Mouse (Mus musculus) MEL (cell line): Measurements from ENCODE around the gene Ipmk. TPM values are rescaled to one million over a fixed set of nuclear protein-coding genes. Genes with fewer than 3 reads are reported as not detected.

Experiments
- DNase-seq: peaks from one replicate; pipeline ENCODE4 v3.0.0; 2011; ENCODE audit warnings: low read depth, low spot score
- H3K27ac ChIP-seq: 2 replicates; pipeline ENCODE4 v1.5.1; 2012; ENCODE audit warnings: low read depth, mild to moderate bottlenecking, control low read depth, low read length, moderate library complexity; ENCODE audit not compliant: control insufficient read depth
- H3K27me3 ChIP-seq, 2 experiments: fragments of 150-350 bp in 1 of 2; sonication (generic) in 1 of 2; 2 replicates each; pipeline ENCODE4 v1.6.1; 2012; ENCODE audit warnings: low read length in 2 of 2, mild to moderate bottlenecking in 2 of 2, improper control_type of control experiment in 1 of 2, moderate library complexity in 1 of 2; ENCODE audit not compliant: insufficient read depth in 2 of 2, control insufficient read depth in 1 of 2
- H3K36me3 ChIP-seq, 2 experiments: 2 replicates each; pipeline ENCODE4 v1.6.1; 2012 to 2014; ENCODE audit warnings: low read length in 2 of 2, improper control_type of control experiment in 1 of 2, inconsistent platforms in 1 of 2, mild to moderate bottlenecking in 1 of 2; ENCODE audit not compliant: insufficient read depth in 2 of 2, control insufficient read depth in 1 of 2
- H3K4me1 ChIP-seq, 2 experiments: fragments of 150-350 bp in 1 of 2; sonication (generic) in 1 of 2; 2 replicates each; pipeline ENCODE4 v1.6.1; 2012; ENCODE audit warnings: low read length in 2 of 2, improper control_type of control experiment in 1 of 2, mild to moderate bottlenecking in 1 of 2; ENCODE audit not compliant: insufficient read depth in 2 of 2, control insufficient read depth in 1 of 2
- H3K4me3 ChIP-seq, 2 experiments: fragments of 150-350 bp in 1 of 2; sonication (generic) in 1 of 2; 2 replicates each; pipeline ENCODE4 v1.5.1; 2012; ENCODE audit warnings: low read depth in 2 of 2, low read length in 2 of 2, mild to moderate bottlenecking in 2 of 2, moderate library complexity in 2 of 2, control low read depth in 1 of 2, improper control_type of control experiment in 1 of 2; ENCODE audit not compliant: control insufficient read depth in 1 of 2, insufficient read depth in 1 of 2
- H3K79me2 ChIP-seq: 2 replicates; pipeline ENCODE4 v1.6.1; 2012; ENCODE audit warnings: mild to moderate bottlenecking, low read length, moderate library complexity; ENCODE audit not compliant: control insufficient read depth, poor library complexity, insufficient read depth
- H3K9ac ChIP-seq: 2 replicates; pipeline ENCODE4 v1.6.1; 2012; ENCODE audit warnings: low read depth, mild to moderate bottlenecking, control low read depth, low read length, moderate library complexity; ENCODE audit not compliant: control insufficient read depth, poor library complexity, severe bottlenecking
- H3K9me3 ChIP-seq: fragments of 150-350 bp; sonication (generic); replicated peaks from 2 replicates; pipeline ENCODE4 v1.6.1; 2012; ENCODE audit warnings: mild to moderate bottlenecking, low read length, improper control_type of control experiment, moderate library complexity; ENCODE audit not compliant: insufficient read depth
- BHLHE40 ChIP-seq: IDR thresholded peaks from 2 replicates; pipeline ENCODE4 v1.6.1; 2012; ENCODE audit warnings: low read depth, mild to moderate bottlenecking, inconsistent platforms, low read length, improper control_type of control experiment, borderline replicate concordance
- CHD1 ChIP-seq: IDR thresholded peaks from 2 replicates; pipeline ENCODE4 v1.6.1; 2012; ENCODE audit warnings: low read depth, mild to moderate bottlenecking, inconsistent platforms, low read length, improper control_type of control experiment
- CHD2 ChIP-seq: IDR thresholded peaks from 2 replicates; pipeline ENCODE4 v1.6.1; 2011; ENCODE audit warnings: low read length, improper control_type of control experiment
- E2F4 ChIP-seq: IDR thresholded peaks from 2 replicates; pipeline ENCODE4 v1.6.1; 2011; ENCODE audit warnings: low read depth, low read length, improper control_type of control experiment, borderline replicate concordance
- GATA1 ChIP-seq: IDR thresholded peaks from 2 replicates; pipeline ENCODE4 v1.6.1; 2011; ENCODE audit warnings: low read depth, low read length, improper control_type of control experiment
- MAFK ChIP-seq: IDR thresholded peaks from 2 replicates; pipeline ENCODE4 v1.6.1; 2011; ENCODE audit warnings: low read depth, mild to moderate bottlenecking, low read length, improper control_type of control experiment, borderline replicate concordance
- MAX ChIP-seq: IDR thresholded peaks from 2 replicates; pipeline ENCODE4 v1.6.1; 2011; ENCODE audit warnings: low read length, improper control_type of control experiment
- MEF2A ChIP-seq: IDR thresholded peaks from 2 replicates; pipeline ENCODE4 v1.6.1; 2014; ENCODE audit warnings: low read depth, mild to moderate bottlenecking, inconsistent platforms, low read length, improper control_type of control experiment; ENCODE audit not compliant: poor library complexity, insufficient replicate concordance, severe bottlenecking; ENCODE audit errors: extremely low read depth
- MYC ChIP-seq: IDR thresholded peaks from 2 replicates; pipeline ENCODE4 v1.6.1; 2011; ENCODE audit warnings: low read depth, mild to moderate bottlenecking, low read length, improper control_type of control experiment, moderate library complexity
- NELFE ChIP-seq: IDR thresholded peaks from 2 replicates; pipeline ENCODE4 v1.6.1; 2011; ENCODE audit warnings: low read depth, low read length, improper control_type of control experiment
- NRF1 ChIP-seq: IDR thresholded peaks from 2 replicates; pipeline ENCODE4 v1.6.1; 2014; ENCODE audit warnings: low read depth, mild to moderate bottlenecking, inconsistent platforms, low read length, improper control_type of control experiment, moderate library complexity; ENCODE audit not compliant: poor library complexity, insufficient read depth, severe bottlenecking
- POLR2A ChIP-seq, 2 experiments: IDR thresholded peaks; 2 replicates each; pipeline ENCODE4 v1.6.1; 2011 to 2012; ENCODE audit warnings: low read length in 2 of 2, mild to moderate bottlenecking in 2 of 2, control low read depth in 1 of 2, improper control_type of control experiment in 1 of 2, low read depth in 1 of 2, moderate library complexity in 1 of 2; ENCODE audit not compliant: control insufficient read depth in 1 of 2, insufficient read depth in 1 of 2, poor library complexity in 1 of 2
- POLR2AphosphoS5 ChIP-seq: IDR thresholded peaks from 2 replicates; pipeline ENCODE4 v1.6.1; 2012; ENCODE audit warnings: low read depth, borderline replicate concordance, mild to moderate bottlenecking, inconsistent platforms, low read length, moderate library complexity, mixed read lengths
- RAD21 ChIP-seq: IDR thresholded peaks from 2 replicates; pipeline ENCODE4 v1.6.1; 2011; ENCODE audit warnings: mild to moderate bottlenecking, low read depth, low read length, improper control_type of control experiment
- SIN3A ChIP-seq: IDR thresholded peaks from 2 replicates; pipeline ENCODE4 v1.6.1; 2012; ENCODE audit warnings: low read length, improper control_type of control experiment, inconsistent platforms
- TAL1 ChIP-seq: IDR thresholded peaks from 2 replicates; pipeline ENCODE4 v1.6.1; 2012; ENCODE audit warnings: mild to moderate bottlenecking, inconsistent platforms, low read length, moderate library complexity, mixed read lengths
- USF2 ChIP-seq, 2 experiments: IDR thresholded peaks; 2 replicates each; pipeline ENCODE4 v1.6.1; 2011 to 2012; ENCODE audit warnings: improper control_type of control experiment in 2 of 2, low read length in 2 of 2, borderline replicate concordance in 1 of 2, inconsistent platforms in 1 of 2, low read depth in 1 of 2, mild to moderate bottlenecking in 1 of 2; ENCODE audit not compliant: insufficient read depth in 1 of 2
- ZMIZ1 ChIP-seq: IDR thresholded peaks from 2 replicates; pipeline ENCODE4 v1.6.1; 2012; ENCODE audit warnings: low read depth, mild to moderate bottlenecking, inconsistent platforms, low read length, improper control_type of control experiment, moderate library complexity
- ZNF384 ChIP-seq: IDR thresholded peaks from 2 replicates; pipeline ENCODE4 v1.6.1; 2012; ENCODE audit warnings: low read depth, mild to moderate bottlenecking, inconsistent platforms, low read length, improper control_type of control experiment
- polyA plus RNA-seq, 2 experiments: library from polyadenylated mRNA; stranded (reverse) in 1 of 2; unstranded in 1 of 2; fragments of >175 nt in 1 of 2; fragments of >200 nt in 1 of 2; gene quantifications; 2 replicates each; pipeline versions ENCODE4 v1.2.1 to v1.2.4; 2012; ENCODE audit warnings: low replicate concordance in 2 of 2, low read depth in 1 of 2; ENCODE audit not compliant: insufficient read length in 2 of 2, insufficient read depth in 1 of 2, missing spikeins in 1 of 2
- total RNA-seq: library from RNA; depleted of rRNA; stranded (reverse); fragments of 300-350 nt; gene quantifications from 2 replicates; pipeline ENCODE4 v1.2.3, GENCODE M21; 2012

Gene Ipmk
- total and polyA plus RNA-seq, 3 experiments, result 21.0 to 36.7 TPM; not detected in 1

GRCm38 (mm10) chr10:71409948-71410347 is 62.4 kb downstream of the Ipmk start:
- Histone ChIP-seq H3K27me3 (no peaks in the 10 kb centered on the region), H3K36me3 (no peaks in the 10 kb centered on the region), H3K4me3 (no peak overlapping the region), H3K9me3 (no peaks in the 10 kb centered on the region), H3K9ac (no peak overlapping the region), H3K27ac (no peak overlapping the region), H3K4me1 (no peaks in the 10 kb centered on the region), H3K79me2 (no peaks in the 10 kb centered on the region)
- DNase-seq, result no peak
- no peak for TF ChIP-seq ZNF384
- no peak for TF ChIP-seq NRF1
- no peak for TF ChIP-seq TAL1
- TF ChIP-seq GATA1, result no peak
- TF ChIP-seq USF2 (IDR thresholded peaks at IDR 0.05; ENCODE audit: borderline replicate concordance in 1 of 2, insufficient read depth in 1 of 2, low read depth in 1 of 2, low read length in 2 of 2), result no peak
- no peak for TF ChIP-seq POLR2AphosphoS5
- TF ChIP-seq CHD1, result no peak
- no peak for TF ChIP-seq ZMIZ1

DNA sequence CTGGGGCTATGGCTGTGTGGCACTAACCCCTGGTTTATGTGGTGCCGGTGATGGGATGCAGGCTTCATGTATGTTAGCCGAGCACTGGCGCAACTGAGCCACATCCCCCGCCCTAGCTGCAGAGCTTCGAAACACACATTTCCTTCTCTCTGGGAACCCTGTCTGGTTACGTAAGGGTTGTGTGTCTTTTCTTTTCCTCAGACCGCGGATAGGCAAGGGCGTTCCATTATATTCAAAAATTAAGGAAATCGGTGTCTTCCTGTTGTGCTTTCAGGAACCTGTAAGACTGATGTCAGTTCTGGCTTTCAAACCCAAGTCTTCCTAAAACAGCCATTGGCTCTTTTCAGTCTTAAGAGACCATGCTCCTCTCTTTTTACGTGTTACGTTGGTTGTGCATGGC is 65.8 kb downstream of the Ipmk start:
- no peak for DNase-seq
- Histone ChIP-seq H3K36me3 (no peaks in the 10 kb centered on the region), H3K79me2 (no peaks in the 10 kb centered on the region), H3K4me3 (no peak overlapping the region), H3K9ac (no peak overlapping the region), H3K9me3 (no peaks in the 10 kb centered on the region), H3K27me3 (no peaks in the 10 kb centered on the region), H3K27ac (no peak overlapping the region), H3K4me1 (no peaks in the 10 kb centered on the region)
- no peak for TF ChIP-seq SIN3A
- no peak for TF ChIP-seq MEF2A
- TF ChIP-seq BHLHE40, result no peak
- no peak for TF ChIP-seq E2F4
- TF ChIP-seq ZMIZ1, result no peak
- TF ChIP-seq MAFK, result no peak
- no peak for TF ChIP-seq MYC
- TF ChIP-seq POLR2A (IDR thresholded peaks at IDR 0.05; ENCODE audit: control insufficient read depth in 1 of 2, insufficient read depth in 1 of 2, low read depth in 1 of 2, low read length in 2 of 2, poor library complexity in 1 of 2), result no peak
- TF ChIP-seq MAX, result no peak
- TF ChIP-seq GATA1, result no peak
- no peak for TF ChIP-seq POLR2AphosphoS5
- TF ChIP-seq NELFE, result no peak
- no peak for TF ChIP-seq RAD21
- TF ChIP-seq CHD2, result no peak
